Mouse (Mus musculus) CH12.LX (cell line): Measurements from ENCODE around the gene Ankrd36. TPM values are rescaled to one million over a fixed set of nuclear protein-coding genes. Genes with fewer than 3 reads are reported as not detected.

Experiments used
- DNase-seq: peaks from one replicate; pipeline ENCODE4 v3.0.0-alpha.2; 2013; ENCODE audit errors: extremely low read depth
- H3K27ac ChIP-seq: 2 replicates; pipeline ENCODE4 v1.5.1; 2012; ENCODE audit warnings: low read depth, mild to moderate bottlenecking, control low read depth, moderate library complexity; ENCODE audit not compliant: insufficient read depth
- H3K27me3 ChIP-seq: replicated peaks from 2 replicates; pipeline ENCODE3; 2012; ENCODE audit warnings: inconsistent platforms
- H3K36me3 ChIP-seq, 2 experiments: replicated peaks in 1 of 2; 2 replicates each; pipeline versions ENCODE3 to v1.6.1; 2012; ENCODE audit warnings: inconsistent platforms in 1 of 2, low read length in 1 of 2, mild to moderate bottlenecking in 1 of 2, mixed read lengths in 1 of 2, moderate library complexity in 1 of 2; ENCODE audit not compliant: control insufficient read depth in 1 of 2, insufficient read depth in 1 of 2
- H3K4me1 ChIP-seq, 2 experiments: 2 replicates each; pipeline ENCODE4 v1.6.1; 2012; ENCODE audit warnings: inconsistent platforms in 1 of 2, moderate library complexity in 1 of 2; ENCODE audit not compliant: insufficient read depth in 2 of 2, control insufficient read depth in 1 of 2
- H3K4me2 ChIP-seq: 2 replicates; pipeline ENCODE4 v1.6.1; 2012; ENCODE audit warnings: low read depth, mild to moderate bottlenecking, control low read depth; ENCODE audit not compliant: poor library complexity, insufficient read depth, severe bottlenecking
- H3K4me3 ChIP-seq, 3 experiments: fragments of 150-350 bp in 1 of 3; sonication (generic) in 1 of 3; replicated peaks in 1 of 3; 2 replicates each; pipeline versions ENCODE3 to v1.5.1; 2011 to 2012; ENCODE audit warnings: low read depth in 2 of 3, low read length in 2 of 3, mild to moderate bottlenecking in 2 of 3, moderate library complexity in 2 of 3, control low read depth in 1 of 3, improper control_type of control experiment in 1 of 3, inconsistent platforms in 1 of 3, mixed read lengths in 1 of 3; ENCODE audit not compliant: poor library complexity in 1 of 3
- H3K79me2 ChIP-seq: replicated peaks from 2 replicates; pipeline ENCODE4 v1.6.1; 2012; ENCODE audit warnings: mild to moderate bottlenecking, moderate library complexity; ENCODE audit not compliant: control insufficient read depth, poor library complexity, insufficient read depth, severe bottlenecking; ENCODE audit errors: extremely low read depth
- H3K9ac ChIP-seq: 2 replicates; pipeline ENCODE4 v1.6.1; 2012; ENCODE audit warnings: low read depth, mild to moderate bottlenecking, control low read depth, moderate library complexity; ENCODE audit not compliant: insufficient read depth
- H3K9me3 ChIP-seq: replicated peaks from 2 replicates; pipeline ENCODE3; 2012; ENCODE audit warnings: low read length, inconsistent platforms, mixed read lengths
- BHLHE40 ChIP-seq: IDR thresholded peaks from 2 replicates; pipeline ENCODE4 v1.6.1; 2011; ENCODE audit warnings: mild to moderate bottlenecking, low read depth, low read length, improper control_type of control experiment
- CHD1 ChIP-seq: IDR thresholded peaks from 2 replicates; pipeline ENCODE4 v1.6.1; 2012; ENCODE audit warnings: low read depth, low read length, improper control_type of control experiment, inconsistent platforms
- CHD2 ChIP-seq: IDR thresholded peaks from 2 replicates; pipeline ENCODE4 v1.6.1; 2011; ENCODE audit warnings: low read length, improper control_type of control experiment
- CTCF ChIP-seq, 2 experiments: IDR thresholded peaks in 1 of 2; conservative IDR thresholded peaks in 1 of 2; 2 replicates each; pipeline ENCODE4 v1.5.1; 2011 to 2012; ENCODE audit warnings: low read depth in 2 of 2, low read length in 2 of 2, improper control_type of control experiment in 1 of 2, inconsistent platforms in 1 of 2, mild to moderate bottlenecking in 1 of 2, moderate library complexity in 1 of 2
- E2F4 ChIP-seq: IDR thresholded peaks from 2 replicates; pipeline ENCODE4 v1.6.1; 2011; ENCODE audit warnings: low read depth, low read length, improper control_type of control experiment; ENCODE audit not compliant: insufficient replicate concordance
- ELF1 ChIP-seq: IDR thresholded peaks from 2 replicates; pipeline ENCODE4 v1.6.1; 2014; ENCODE audit warnings: low read depth, mild to moderate bottlenecking, inconsistent platforms, low read length, improper control_type of control experiment
- HCFC1 ChIP-seq: IDR thresholded peaks from 2 replicates; pipeline ENCODE4 v1.6.1; 2012; ENCODE audit warnings: low read depth, mild to moderate bottlenecking, inconsistent platforms, low read length, improper control_type of control experiment
- JUND ChIP-seq: conservative IDR thresholded peaks from 2 replicates; pipeline ENCODE4 v1.6.1; 2011; ENCODE audit warnings: low read depth, low read length, improper control_type of control experiment
- KAT2A ChIP-seq: IDR thresholded peaks from 2 replicates; pipeline ENCODE4 v1.6.1; 2012; ENCODE audit warnings: low read length, improper control_type of control experiment, inconsistent platforms; ENCODE audit not compliant: insufficient replicate concordance
- MAX ChIP-seq: IDR thresholded peaks from 2 replicates; pipeline ENCODE4 v1.6.1; 2011; ENCODE audit warnings: low read length, improper control_type of control experiment
- MXI1 ChIP-seq: IDR thresholded peaks from 2 replicates; pipeline ENCODE4 v1.6.1; 2011; ENCODE audit warnings: mild to moderate bottlenecking, low read depth, low read length, improper control_type of control experiment
- POLR2A ChIP-seq: IDR thresholded peaks from 2 replicates; pipeline ENCODE4 v1.6.1; 2011; ENCODE audit warnings: low read depth, mild to moderate bottlenecking, improper control_type of control experiment, low read length
- POLR2AphosphoS2 ChIP-seq: IDR thresholded peaks from 2 replicates; pipeline ENCODE4 v1.6.1; 2011; ENCODE audit warnings: low read depth, low read length, improper control_type of control experiment
- RAD21 ChIP-seq: IDR thresholded peaks from 2 replicates; pipeline ENCODE4 v1.6.1; 2011; ENCODE audit warnings: low read depth, mild to moderate bottlenecking, low read length, improper control_type of control experiment, moderate library complexity
- SIN3A ChIP-seq: IDR thresholded peaks from 2 replicates; pipeline ENCODE4 v1.6.1; 2012; ENCODE audit warnings: low read length, improper control_type of control experiment, inconsistent platforms
- SMC3 ChIP-seq: IDR thresholded peaks from 2 replicates; pipeline ENCODE4 v1.6.1; 2011; ENCODE audit warnings: low read depth, low read length, improper control_type of control experiment
- USF2 ChIP-seq: conservative IDR thresholded peaks from 2 replicates; pipeline ENCODE4 v1.6.1; 2011; ENCODE audit warnings: low read depth, low read length, improper control_type of control experiment
- ZNF384 ChIP-seq: IDR thresholded peaks from 2 replicates; pipeline ENCODE4 v1.6.1; 2012; ENCODE audit warnings: low read depth, low read length, improper control_type of control experiment, inconsistent platforms
- dilution Hi-C: fragments of 300-500 bp; cut with MboI; formaldehyde crosslinking; loops from 2 replicates; pipeline ENCODE4 v1.14.3; 2020; ENCODE audit warnings: low sequenced_read_pairs; ENCODE audit not compliant: extremely low pct_unique_long_range_greater_than_20kb, extremely low pct_ligation_motif_present
- in situ Hi-C: fragments of 300-500 bp; cut with MboI; formaldehyde crosslinking; loops from 3 replicates; pipeline ENCODE4 v1.14.3; 2019; ENCODE audit warnings: low sequenced_read_pairs, low pct_ligation_motif_present, low pct_unique_long_range_greater_than_20kb, mixed read lengths
- polyA plus RNA-seq: library from polyadenylated mRNA; unstranded; fragments of >175 nt; gene quantifications from 2 replicates; pipeline ENCODE4 v1.2.1, GENCODE M21; 2012; ENCODE audit warnings: low read depth; ENCODE audit not compliant: insufficient read length
- total RNA-seq, 2 experiments: library from RNA; depleted of rRNA; stranded (reverse); fragments of 300-350 nt in 1 of 2; fragments of >200 nt in 1 of 2; gene quantifications; 2 replicates each; pipeline ENCODE4 v1.2.3; 2012 to 2014

The Ankrd36 gene
- total and polyA plus RNA-seq, 3 experiments: not detected

DNA sequence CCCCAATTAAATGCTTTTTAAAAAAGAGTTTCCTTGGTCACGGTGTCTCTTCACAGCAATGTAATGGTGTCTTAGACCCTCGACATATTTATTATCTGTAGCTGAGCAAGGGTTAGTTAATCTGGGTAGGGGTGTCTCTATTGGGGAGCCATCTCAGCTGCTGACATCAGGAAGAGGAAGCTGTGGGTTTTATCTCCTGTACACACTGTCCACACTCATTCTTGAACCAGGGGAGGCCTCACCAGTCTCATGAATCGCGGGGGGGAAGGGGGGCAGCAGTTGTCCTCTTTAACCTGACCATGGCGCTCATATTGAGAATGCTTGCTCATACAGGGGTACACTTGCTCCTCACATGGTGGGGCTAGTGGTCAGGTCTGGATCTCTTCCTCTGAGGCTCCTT is 1.4 kb upstream of the Ankrd36 start:
- in situ Hi-C loops (loop anchor here (10.0 kb wide), 1 partner anchor 67 kb away; no protein-coding TSS in a partner anchor), dilution Hi-C loops (no loop called here)
- Histone ChIP-seq H3K9ac (no peak overlapping the region), H3K79me2 (no peaks in the 10 kb centered on the region), H3K36me3 (no peaks in the 10 kb centered on the region), H3K27me3 (no peaks in the 10 kb centered on the region), H3K27ac (no peak overlapping the region), H3K4me3 (no peak overlapping the region), H3K4me2 (no peak overlapping the region), H3K9me3 (peaks cover 6% of the 10 kb centered on the region)
- no peak for TF ChIP-seq SMC3
- TF ChIP-seq BHLHE40: no peak
- TF ChIP-seq CHD1: no peak
- no peak for TF ChIP-seq ZNF384
- no peak for TF ChIP-seq ELF1
- no peak for TF ChIP-seq USF2
- no peak for TF ChIP-seq POLR2AphosphoS2
- TF ChIP-seq, all 38 proteins: peak for 0
- no peak for DNase-seq
- peaks cover 0 to 15% of the 10 kb centered on the region in 2 experiments; a peak in 2 of 4 replicates for H3K4me1 ChIP-seq

DNA sequence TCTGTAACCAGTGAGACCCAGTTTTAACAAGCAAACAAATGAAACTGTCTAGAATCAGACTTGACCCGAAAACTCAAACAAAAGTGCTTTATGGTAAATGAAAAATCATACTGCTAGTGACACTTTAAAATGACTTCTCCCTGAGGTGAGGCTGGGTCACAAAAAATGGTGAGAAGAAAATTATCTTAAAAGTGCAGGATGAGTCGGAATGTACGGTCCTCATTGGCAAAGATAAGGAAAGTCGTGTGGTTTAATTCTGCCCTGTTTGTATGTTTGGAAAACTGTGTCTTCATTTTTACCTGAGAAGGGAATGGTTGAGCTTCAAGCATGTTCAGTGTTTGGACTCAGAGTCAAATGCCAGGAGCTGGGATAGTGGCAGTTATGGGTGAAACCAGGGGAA is 2.4 kb downstream of the Ankrd36 start:
- no peaks in the 10 kb centered on the region for H3K36me3 ChIP-seq
- no peaks in the 10 kb centered on the region for H3K27me3 ChIP-seq
- peaks cover 6% of the 10 kb centered on the region for H3K9me3 ChIP-seq
- TF ChIP-seq CHD1 (no peak), HCFC1 (no peak), CTCF (conservative IDR thresholded peaks at IDR 0.05 in 1 of 2, IDR thresholded peaks at IDR 0.05 in 1 of 2; ENCODE audit: low read depth in 2 of 2, low read length in 2 of 2) (no peak)
- dilution Hi-C loops (no loop called here), in situ Hi-C loops (no loop called here)
- H3K79me2 ChIP-seq: no peaks in the 10 kb centered on the region
- H3K9ac ChIP-seq: no peak overlapping the region
- H3K4me2 ChIP-seq: no peak overlapping the region
- H3K4me1 ChIP-seq: no peaks in the 10 kb centered on the region
- no peak overlapping the region for H3K27ac ChIP-seq
- no peak overlapping the region for H3K4me3 ChIP-seq
- DNase-seq: no peak

DNA sequence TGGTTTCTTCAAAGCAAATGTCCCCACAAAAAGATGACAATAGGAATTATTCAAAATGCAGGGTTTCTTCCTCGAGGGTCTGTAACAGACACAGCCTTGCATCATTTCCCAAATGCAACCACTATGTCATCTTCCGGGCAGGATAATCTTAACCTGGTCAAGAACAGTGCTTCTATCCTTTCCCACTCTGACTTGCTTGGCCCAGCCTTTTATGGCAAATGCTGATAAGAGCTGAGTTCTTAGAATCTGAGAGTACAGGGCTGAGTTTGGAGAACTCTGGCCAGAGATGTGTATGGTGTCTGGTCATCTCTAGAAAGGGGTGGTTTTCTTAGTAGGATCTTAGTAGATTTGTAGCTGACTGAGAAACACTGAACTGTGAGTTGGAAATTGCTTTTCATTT is 4.3 kb downstream of the Ankrd36 start:
- in situ Hi-C loops: no loop called here
- dilution Hi-C loops: no loop called here
- H3K36me3 ChIP-seq: no peaks in the 10 kb centered on the region
- no peak overlapping the region for H3K4me2 ChIP-seq
- no peaks in the 10 kb centered on the region for H3K4me1 ChIP-seq
- no peak for TF ChIP-seq E2F4
- TF ChIP-seq MAX: no peak
- no peak for TF ChIP-seq POLR2A
- no peak for TF ChIP-seq RAD21
- no peak for TF ChIP-seq MXI1
- no peak for TF ChIP-seq SMC3
- TF ChIP-seq POLR2AphosphoS2: no peak
- no peak for TF ChIP-seq JUND
- TF ChIP-seq KAT2A: no peak
- TF ChIP-seq SIN3A: no peak
- TF ChIP-seq CHD2: no peak
- no peaks in the 10 kb centered on the region for H3K79me2 ChIP-seq
- no peak overlapping the region for H3K4me3 ChIP-seq
- no peaks in the 10 kb centered on the region for H3K27me3 ChIP-seq
- no peaks in the 10 kb centered on the region for H3K9me3 ChIP-seq
- no peak overlapping the region for H3K9ac ChIP-seq
- H3K27ac ChIP-seq: no peak overlapping the region
- DNase-seq: no peak
